Mouse (Mus musculus) kidney, postnatal 0 days (tissue): ENCODE data around the gene Cyp21a1. TPM values are rescaled to one million over a fixed set of nuclear protein-coding genes. Genes with fewer than 3 reads are reported as not detected.
"Not testable (repeated sequence)": the region's sequence is repeated elsewhere in the genome, so short reads cannot be mapped to it uniquely, and the experiment has no call there.

Experiments
- ATAC-seq: fragments of 200-750 bp; cut with Nextera tagmentation; replicated peaks from 2 replicates; pipeline ENCODE4 v1.8.0; 2017; ENCODE audit warnings: low read depth, moderate number of reproducible peaks, moderate TSS enrichment, moderate library complexity; ENCODE audit not compliant: low FRiP score
- DNase-seq: peaks from one replicate; pipeline ENCODE4 v3.0.0-alpha.2; 2016; ENCODE audit warnings: low spot score
- H3K27ac ChIP-seq: fragments of 300-500 bp; sonication (generic); 2 replicates; pipeline ENCODE4 v1.5.1; 2014; ENCODE audit warnings: mild to moderate bottlenecking
- H3K27me3 ChIP-seq: fragments of 300-500 bp; sonication (generic); 2 replicates; pipeline ENCODE4 v1.6.1; 2014; ENCODE audit warnings: low read length, mixed read lengths; ENCODE audit not compliant: insufficient read depth
- H3K36me3 ChIP-seq: fragments of 300-500 bp; sonication (generic); 2 replicates; pipeline ENCODE4 v1.6.1; 2014; ENCODE audit warnings: low read length, mixed read lengths; ENCODE audit not compliant: insufficient read depth
- H3K4me1 ChIP-seq: fragments of 300-500 bp; sonication (generic); replicated peaks from 2 replicates; pipeline ENCODE4 v1.6.1; 2014; ENCODE audit warnings: antibody characterized with exemption, low read length, mixed read lengths; ENCODE audit not compliant: insufficient read depth
- H3K4me2 ChIP-seq: fragments of 300-500 bp; sonication (generic); 2 replicates; pipeline ENCODE4 v1.6.1; 2014; ENCODE audit warnings: mild to moderate bottlenecking, low read length, moderate library complexity, mixed read lengths
- H3K4me3 ChIP-seq: fragments of 300-500 bp; sonication (generic); replicated peaks from 2 replicates; pipeline ENCODE4 v1.5.1; 2014; ENCODE audit warnings: low read depth, low read length
- H3K9ac ChIP-seq: fragments of 300-500 bp; sonication (generic); 2 replicates; pipeline ENCODE4 v1.6.1; 2014; ENCODE audit warnings: low read depth, low read length
- H3K9me3 ChIP-seq: fragments of 300-500 bp; sonication (generic); replicated peaks from 2 replicates; pipeline ENCODE4 v1.6.1; 2016; ENCODE audit warnings: low read length, inconsistent platforms, mixed read lengths
- CTCF ChIP-seq: IDR thresholded peaks from 2 replicates; pipeline ENCODE4 v1.5.1; 2016; ENCODE audit warnings: antibody characterized with exemption, low read depth, mild to moderate bottlenecking, moderate library complexity
- WGBS: fragments of 180-500 bp; shearing (Covaris S2); extraction: QIAGEN DNeasy Blood & Tissue Kit; methylation state at CpG from one replicate; pipeline ENCODE4 v1.1.7; 2014; 5-methylcytosine and 5-hydroxymethylcytosine counted together
- polyA plus RNA-seq: library from polyadenylated mRNA; unstranded; fragments of >200 nt; fragmentation: Nextera tagmentation; extraction: Ambion mirVana; gene quantifications from 2 replicates; pipeline ENCODE4 v1.2.1, GENCODE M21; 2015

Gene Cyp21a1
- polyA plus RNA-seq, 1 experiment from 2014 or later = 0.20 TPM

DNA sequence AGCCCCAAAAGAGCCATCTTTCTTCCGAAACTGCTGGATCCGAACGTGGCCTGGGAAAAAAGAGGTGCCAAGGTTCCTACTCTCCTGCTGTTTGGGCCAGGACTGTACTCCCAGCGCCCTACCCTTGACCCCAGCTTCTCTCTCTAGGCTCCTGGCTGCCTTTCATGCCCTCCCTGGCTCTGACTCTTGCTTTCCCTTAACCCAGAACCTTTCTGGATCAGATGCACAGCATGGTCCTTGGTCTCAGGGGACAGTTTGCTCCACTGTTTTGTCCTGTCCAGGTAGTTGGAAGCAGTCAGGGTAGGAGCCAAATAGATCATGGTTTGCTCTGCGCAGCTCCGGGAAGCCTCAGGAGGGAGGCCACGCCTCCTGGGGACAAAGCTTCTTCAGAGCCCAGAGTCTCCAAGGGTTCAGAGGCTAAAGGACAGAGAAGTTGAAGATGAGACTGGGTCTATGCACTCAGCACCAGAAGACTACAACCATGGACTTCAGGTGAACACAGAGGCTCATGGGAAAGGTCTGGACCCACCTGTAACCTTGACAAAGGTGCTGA lies 10.5 kb upstream of the Cyp21a1 start:
- H3K4me3 ChIP-seq = no peak overlapping the region
- H3K9me3 ChIP-seq = no peaks in the 10 kb centered on the region
- TF ChIP-seq CTCF = no peak
- ATAC-seq = no peak
- 78% methylated on average over 7 of the region's 7 CpGs for WGBS
- H3K9ac ChIP-seq = no peak overlapping the region
- DNase-seq = no peak
- no peak overlapping the region for H3K4me2 ChIP-seq
- no peaks in the 10 kb centered on the region for H3K4me1 ChIP-seq
- H3K27me3 ChIP-seq = no peaks in the 10 kb centered on the region
- no peak overlapping the region for H3K27ac ChIP-seq
- no peaks in the 10 kb centered on the region for H3K36me3 ChIP-seq

DNA sequence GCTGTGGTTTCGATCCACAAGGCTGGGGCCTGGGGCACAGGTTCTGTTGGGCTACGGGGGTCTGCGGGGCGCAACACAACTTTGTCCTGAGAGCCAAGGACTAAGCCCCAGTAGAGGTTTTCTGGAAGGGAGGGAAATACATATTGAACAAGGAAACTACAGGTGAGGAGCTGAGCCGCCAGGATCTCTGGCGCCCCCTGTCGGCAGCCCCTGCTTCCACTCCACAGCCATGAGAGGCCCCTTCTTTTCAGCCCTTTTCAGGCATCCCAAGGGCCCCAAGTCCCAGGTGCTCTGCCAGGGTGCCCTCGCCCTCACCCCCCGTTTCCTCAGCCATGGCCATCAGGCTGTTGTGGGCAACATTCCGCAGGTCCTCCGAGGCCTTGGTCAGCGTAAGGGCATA lies 9.4 kb upstream of the Cyp21a1 start:
- not testable (repeated sequence) for H3K4me3 ChIP-seq, H3K27ac ChIP-seq, ATAC-seq, H3K4me2 ChIP-seq, H3K9me3 ChIP-seq, H3K4me1 ChIP-seq, H3K36me3 ChIP-seq, H3K9ac ChIP-seq, H3K27me3 ChIP-seq
- DNase-seq = peak; percentile 16
- WGBS = 64% methylated on average over 12 of the region's 12 CpGs
- peak; percentile 61 for TF ChIP-seq CTCF

DNA sequence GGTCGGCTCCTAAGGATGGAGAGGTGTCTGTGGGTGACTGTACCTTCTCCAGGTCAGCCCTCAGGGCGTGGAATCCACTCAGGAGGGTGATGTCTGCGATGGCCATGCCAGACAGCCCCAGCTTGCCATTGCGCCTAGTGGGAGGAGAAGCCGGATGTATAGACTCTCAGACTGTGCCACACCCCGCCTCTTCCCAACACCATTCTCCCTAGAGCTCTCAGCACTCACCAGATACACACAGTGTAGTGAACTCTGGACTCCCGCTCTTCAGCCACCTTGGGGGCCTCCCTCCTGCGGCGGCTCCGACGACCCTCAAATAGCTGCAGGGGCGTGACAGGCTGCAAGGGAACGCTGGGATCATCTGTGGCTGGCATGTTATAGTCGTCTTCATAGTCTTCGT lies 6.9 kb upstream of the Cyp21a1 start:
- Histone ChIP-seq H3K36me3 (no peaks in the 10 kb centered on the region), H3K9me3 (no peaks in the 10 kb centered on the region), H3K4me2 (no peak overlapping the region), H3K9ac (no peak overlapping the region), H3K4me1 (no peaks in the 10 kb centered on the region), H3K27ac (no peak overlapping the region), H3K4me3 (no peak overlapping the region), H3K27me3 (no peaks in the 10 kb centered on the region)
- no peak for DNase-seq
- ATAC-seq = no peak
- WGBS = 66% methylated on average over 15 of the region's 15 CpGs
- TF ChIP-seq CTCF = no peak

DNA sequence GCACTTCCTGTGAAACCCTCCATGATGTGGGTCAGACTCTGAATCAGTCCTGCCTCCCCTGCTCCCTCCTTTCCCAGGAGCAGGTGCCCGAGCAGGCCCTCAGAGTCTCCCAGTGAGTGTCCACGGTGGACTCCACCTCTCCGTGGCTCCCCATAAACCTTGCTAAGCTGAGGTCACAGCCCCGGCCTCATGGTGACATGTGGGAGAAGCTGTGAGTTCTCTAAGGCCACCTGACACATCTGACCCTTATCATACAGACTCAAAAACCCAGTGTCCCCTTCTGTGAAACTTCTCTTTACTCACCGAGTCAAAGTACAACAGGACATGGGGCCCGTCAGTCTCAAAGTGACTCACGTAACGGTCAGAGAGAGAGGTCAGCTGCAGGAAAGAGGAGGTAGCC lies 6.5 kb upstream of the Cyp21a1 start:
- ATAC-seq, H3K27me3 ChIP-seq, H3K4me1 ChIP-seq, H3K36me3 ChIP-seq, H3K9me3 ChIP-seq, H3K4me2 ChIP-seq, H3K9ac ChIP-seq, H3K27ac ChIP-seq, DNase-seq, H3K4me3 ChIP-seq: not testable (repeated sequence)
- WGBS = 68% methylated on average over 8 of the region's 8 CpGs

DNA sequence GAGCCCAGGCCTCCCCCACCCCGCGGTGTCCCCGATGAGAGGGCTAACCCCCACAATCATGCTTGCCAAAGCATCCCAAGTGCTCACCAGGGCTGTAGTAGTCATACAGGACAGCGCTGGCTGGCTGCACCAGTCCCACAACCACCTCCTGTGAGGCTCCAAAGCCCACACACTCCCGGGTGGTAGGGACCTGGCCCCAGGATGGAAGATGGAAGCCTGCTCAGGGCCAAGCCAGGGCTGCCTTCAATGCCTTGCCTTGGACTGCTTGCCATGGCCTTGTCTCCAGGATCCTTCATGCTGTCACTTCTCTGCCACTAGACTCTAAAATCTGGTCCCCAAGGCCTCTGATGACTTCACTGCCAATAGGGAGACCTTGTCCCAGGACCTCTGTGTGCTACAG lies 6.0 kb upstream of the Cyp21a1 start:
- not testable (repeated sequence) for H3K9ac ChIP-seq, H3K27me3 ChIP-seq, ATAC-seq, H3K27ac ChIP-seq, H3K36me3 ChIP-seq, H3K4me3 ChIP-seq, DNase-seq, H3K4me1 ChIP-seq, H3K4me2 ChIP-seq, H3K9me3 ChIP-seq
- WGBS = 85% methylated on average over 5 of the region's 5 CpGs

DNA sequence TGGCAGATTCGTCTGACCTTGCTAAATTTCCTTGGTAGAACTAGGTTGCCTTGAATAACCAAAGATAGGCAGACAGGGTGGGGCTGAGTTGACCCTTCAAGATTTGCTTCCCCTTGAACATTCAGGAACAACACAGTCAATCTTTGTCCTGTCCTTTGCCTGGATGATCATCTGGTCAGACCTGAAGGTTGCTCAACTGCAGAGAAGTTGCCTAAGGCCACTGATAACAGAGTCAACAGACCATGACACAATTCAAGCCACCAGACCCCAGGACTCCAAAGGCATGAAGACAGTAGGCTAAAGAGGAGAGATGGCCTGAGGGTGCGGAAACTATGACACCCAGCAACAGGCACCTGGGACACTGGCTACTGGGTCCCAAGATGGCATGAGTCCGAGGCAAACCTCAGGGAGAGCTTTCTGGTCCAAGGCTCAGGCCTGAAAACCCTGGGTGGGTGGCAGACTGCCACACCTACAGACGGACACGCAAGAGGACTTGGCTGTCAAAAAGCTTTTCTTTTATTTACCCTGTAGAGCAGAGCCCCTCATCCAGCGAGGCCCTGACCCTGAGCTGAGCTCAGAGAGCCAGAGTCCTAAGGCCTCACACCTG lies 4.3 kb upstream of the Cyp21a1 start:
- TF ChIP-seq CTCF = no peak
- Histone ChIP-seq H3K9ac (no peak overlapping the region), H3K4me3 (no peak overlapping the region), H3K4me1 (no peaks in the 10 kb centered on the region), H3K9me3 (no peaks in the 10 kb centered on the region), H3K27ac (no peak overlapping the region), H3K36me3 (no peaks in the 10 kb centered on the region), H3K27me3 (no peaks in the 10 kb centered on the region), H3K4me2 (no peak overlapping the region)
- DNase-seq = no peak
- ATAC-seq = no peak
- 81% methylated on average over 6 of the region's 6 CpGs for WGBS

DNA sequence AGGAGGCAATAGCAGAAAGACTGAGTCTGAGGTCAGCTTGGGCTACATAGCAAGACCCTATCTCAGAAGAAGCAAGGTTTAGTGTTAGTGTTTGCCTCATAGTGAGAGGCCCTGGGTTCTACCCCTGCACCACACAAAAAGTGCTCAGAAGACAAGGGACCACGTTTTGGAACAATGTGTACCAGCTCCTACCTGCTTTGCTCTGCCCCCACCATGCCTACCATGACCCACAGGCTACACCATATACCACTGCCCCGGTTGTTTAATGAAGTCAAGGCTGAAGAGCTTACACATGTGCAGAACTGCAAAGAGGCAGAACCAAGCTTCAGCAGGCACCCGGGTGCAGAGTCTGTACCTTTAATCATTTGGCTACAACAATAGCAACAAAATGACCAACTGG lies 2.8 kb upstream of the Cyp21a1 start:
- H3K9ac ChIP-seq = no peak overlapping the region
- DNase-seq (no peak), ATAC-seq (no peak)
- H3K4me2 ChIP-seq = no peak overlapping the region
- no peaks in the 10 kb centered on the region for H3K4me1 ChIP-seq
- WGBS = 71% methylated on average over 3 of the region's 3 CpGs
- no peaks in the 10 kb centered on the region for H3K36me3 ChIP-seq
- H3K27me3 ChIP-seq = no peaks in the 10 kb centered on the region
- H3K27ac ChIP-seq = no peak overlapping the region
- H3K4me3 ChIP-seq = no peak overlapping the region
- H3K9me3 ChIP-seq = no peaks in the 10 kb centered on the region
- no peak for TF ChIP-seq CTCF
